ENCODE assay signal across 10 mouse cellular contexts in genomic region chr8:88297976-88298732, GRCm38 (mm10). TPM values are rescaled to one million over a fixed set of nuclear protein-coding genes. Genes with fewer than 3 reads are reported as not detected.
DNase-seq lines count a peak whose midpoint lies in the region; ATAC-seq and TF ChIP-seq lines count a peak whose summit lies in the region.
"Had no signal": no experiment of that assay in that cellular context is flagged by ENCODE, and none has a peak within 500 bp of the region (broad histone marks: within the 10 kb centered on the region; RNA-seq: fewer than 3 reads in every experiment).

No protein-coding gene starts in this region.

- peak in 1 of 2 experiments; percentile 91; a peak in 3 of 4 replicates for TF ChIP-seq EP300 in MEL (IDR thresholded peaks at IDR 0.05; ENCODE audit: low read depth in 1 of 2, low read length in 2 of 2)

- peaks cover 10 to 64% of the 10 kb centered on the region in 2 experiments for H3K36me3 ChIP-seq in MEL (ENCODE audit: control insufficient read depth in 1 of 2, insufficient read depth in 2 of 2, low read length in 2 of 2)
- peaks cover 10% of the 10 kb centered on the region for H3K36me3 ChIP-seq in splenic B cell, adult 2 months (ENCODE audit: control insufficient read depth, insufficient read depth, low read length, poor library complexity, severe bottlenecking)
- H3K36me3 ChIP-seq: neural tube, embryonic 12.5 days had no signal

- H3K9ac ChIP-seq in MEL (ENCODE audit: control insufficient read depth, low read depth, low read length, poor library complexity, severe bottlenecking), result peak overlapping the region; percentile 62
- H3K9ac ChIP-seq: embryonic facial prominence, embryonic 15.5 days; neural tube, embryonic 12.5 days had no signal

- no peaks in the 10 kb centered on the region for H3K27me3 ChIP-seq in MEL (ENCODE audit: control insufficient read depth in 1 of 2, insufficient read depth in 2 of 2, low read length in 2 of 2)
- H3K27me3 ChIP-seq in splenic B cell, adult 2 months (ENCODE audit: control insufficient read depth, insufficient read depth, low read length, poor library complexity, severe bottlenecking), result no peaks in the 10 kb centered on the region
- H3K27me3 ChIP-seq: embryonic facial prominence, embryonic 15.5 days; neural tube, embryonic 12.5 days had no signal

- TF ChIP-seq POLR2A in MEL (IDR thresholded peaks at IDR 0.05; ENCODE audit: control insufficient read depth in 1 of 2, insufficient read depth in 1 of 2, low read depth in 1 of 2, low read length in 2 of 2, poor library complexity in 1 of 2), result peak in 1 of 2 experiments; percentile 61; a peak in 1 of 4 replicates

- H3K27ac ChIP-seq in MEL (ENCODE audit: control insufficient read depth, low read depth, low read length), result peak overlapping the region; percentile 94
- H3K27ac ChIP-seq: embryonic facial prominence, embryonic 15.5 days; neural tube, embryonic 12.5 days had no signal

- H3K4me1 ChIP-seq in MEL (ENCODE audit: control insufficient read depth in 1 of 2, insufficient read depth in 2 of 2, low read length in 2 of 2), result peaks cover 26 to 69% of the 10 kb centered on the region in 2 experiments

- peak in 1 of 3 experiments; percentile 15; a peak in 1 of 6 replicates for TF ChIP-seq CTCF in MEL (IDR thresholded peaks at IDR 0.05 in 2 of 3, conservative IDR thresholded peaks at IDR 0.05 in 1 of 3; ENCODE audit: control insufficient read depth in 1 of 3, insufficient read depth in 1 of 3, low read depth in 2 of 3, low read length in 3 of 3, poor library complexity in 1 of 3, severe bottlenecking in 1 of 3)

- peak; percentile 43 for DNase-seq in adrenal gland, postnatal 14 days
- no peak for DNase-seq in adrenal gland, postnatal 4 days (ENCODE audit: low spot score in 2 of 2)
- DNase-seq in MEL (ENCODE audit: low read depth, low spot score), result peak; percentile 95
- peak; percentile 26 to 29 for DNase-seq in kidney, postnatal 36 days
- peak; percentile 42 for DNase-seq in splenic B cell, adult 2 months (ENCODE audit: low read depth, low spot score)
- no peak for DNase-seq in gastrocnemius, postnatal 25 days
- DNase-seq in layer of hippocampus, postnatal 10 days (ENCODE audit: low spot score in 2 of 2), result no peak

- peak; percentile 10 for ATAC-seq in granulocyte monocyte progenitor cell, adult 5-6 weeks (replicated peaks; ENCODE audit: poor library complexity, severe bottlenecking)

- no peak overlapping the region for H3K4me3 ChIP-seq in MEL (ENCODE audit: control insufficient read depth in 1 of 2, insufficient read depth in 1 of 2, low read depth in 2 of 2, low read length in 2 of 2)
- H3K4me3 ChIP-seq: embryonic facial prominence, embryonic 15.5 days; neural tube, embryonic 12.5 days had no signal

- no peak for TF ChIP-seq RAD21 in MEL (IDR thresholded peaks at IDR 0.05; ENCODE audit: low read depth, low read length)

- no peaks in the 10 kb centered on the region for H3K9me3 ChIP-seq in MEL (replicated peaks; ENCODE audit: insufficient read depth, low read length)
- H3K9me3 ChIP-seq: embryonic facial prominence, embryonic 15.5 days; neural tube, embryonic 12.5 days had no signal

- peaks cover 72% of the 10 kb centered on the region for H3K79me2 ChIP-seq in MEL (ENCODE audit: control insufficient read depth, insufficient read depth, low read length, poor library complexity)

TF ChIP-seq in MEL, 35 proteins besides CTCF, POLR2A, EP300 and RAD21:
- no peak; the same call in 1 of the 2 replicates for TF ChIP-seq MAFK (IDR thresholded peaks at IDR 0.05; ENCODE audit: borderline replicate concordance, low read depth, low read length)
- peak; percentile 49; the same call in 1 of the 2 replicates for TF ChIP-seq NELFE (IDR thresholded peaks at IDR 0.05; ENCODE audit: low read depth, low read length)
- peak; percentile 87 for TF ChIP-seq MYB (IDR thresholded peaks at IDR 0.05; ENCODE audit: low read depth, low read length)
- no peak for TF ChIP-seq USF2 (IDR thresholded peaks at IDR 0.05; ENCODE audit: borderline replicate concordance in 1 of 2, insufficient read depth in 1 of 2, low read depth in 1 of 2, low read length in 2 of 2)
- peak; percentile 78; the same call in 1 of the 2 replicates for TF ChIP-seq SIN3A (IDR thresholded peaks at IDR 0.05; ENCODE audit: low read length)
- no peak for TF ChIP-seq JUND (IDR thresholded peaks at IDR 0.05; ENCODE audit: low read depth, low read length)
- no peak for TF ChIP-seq RCOR1 (IDR thresholded peaks at IDR 0.05; ENCODE audit: low read depth, low read length)
- peak; percentile 72 for TF ChIP-seq ETS1 (IDR thresholded peaks at IDR 0.05; ENCODE audit: low read depth, low read length)
- TF ChIP-seq ZKSCAN1 (IDR thresholded peaks at IDR 0.05; ENCODE audit: low read depth, low read length), result no peak
- TF ChIP-seq ZC3H11A (IDR thresholded peaks at IDR 0.05; ENCODE audit: low read depth, low read length), result no peak
- no peak for TF ChIP-seq NRF1 (IDR thresholded peaks at IDR 0.05; ENCODE audit: insufficient read depth, low read depth, low read length, poor library complexity, severe bottlenecking)
- TF ChIP-seq TAL1 (IDR thresholded peaks at IDR 0.05; ENCODE audit: low read length), result peak; percentile 57
- no peak; the same call in 1 of the 2 replicates for TF ChIP-seq ELF1 (IDR thresholded peaks at IDR 0.05; ENCODE audit: low read depth, low read length)
- no peak for TF ChIP-seq CHD1 (IDR thresholded peaks at IDR 0.05; ENCODE audit: low read depth, low read length)
- no peak for TF ChIP-seq KAT2A (conservative IDR thresholded peaks at IDR 0.05; ENCODE audit: low read depth, low read length)
- TF ChIP-seq MAZ (IDR thresholded peaks at IDR 0.05; ENCODE audit: low read depth, low read length), result no peak
- peak; percentile 68; the same call in 1 of the 2 replicates for TF ChIP-seq TBP (IDR thresholded peaks at IDR 0.05; ENCODE audit: low read depth, low read length)
- TF ChIP-seq USF1 (IDR thresholded peaks at IDR 0.05; ENCODE audit: low read depth, low read length), result no peak
- no peak for TF ChIP-seq E2F4 (IDR thresholded peaks at IDR 0.05; ENCODE audit: borderline replicate concordance, low read depth, low read length)
- TF ChIP-seq POLR2AphosphoS5 (IDR thresholded peaks at IDR 0.05; ENCODE audit: borderline replicate concordance, low read depth, low read length), result no peak
- TF ChIP-seq ZMIZ1 (IDR thresholded peaks at IDR 0.05; ENCODE audit: low read depth, low read length), result no peak; the same call in 1 of the 2 replicates
- peak; percentile 62 for TF ChIP-seq GATA1 (IDR thresholded peaks at IDR 0.05; ENCODE audit: low read depth, low read length)
- peak; percentile 50 for TF ChIP-seq TCF12 (IDR thresholded peaks at IDR 0.05; ENCODE audit: low read depth, low read length)

RNA-seq across cellular contexts. Expression of gene Adcy7, which starts 26.0 kb away (rescaled TPM):
- 5.6 and 12.8 TPM in 2 replicates for total RNA-seq in adrenal gland, postnatal 14 days (2021)
- 1 to 10 TPM; 6.8 to 8.0 TPM for total RNA-seq in adrenal gland, postnatal 4 days (2021)
- 62.9 and 89.9 TPM in 2 replicates for total RNA-seq in MEL (2012; rRNA removed)
- 10 to 100 TPM in 1 of 2 experiments, not detected in 1; 83.7 TPM for polyA plus RNA-seq in MEL (2012; ENCODE audit: insufficient read depth in 1 of 2, insufficient read length in 2 of 2, low read depth in 1 of 2, low replicate concordance in 2 of 2, missing spikeins in 1 of 2)
- 41.0 and 43.7 TPM in 2 replicates for total RNA-seq in granulocyte monocyte progenitor cell, adult 5-6 weeks (2014; fragmentation: Nextera tagmentation)
- 32.9 and 35.0 TPM in 2 replicates for total RNA-seq in granulocyte monocyte progenitor cell, adult 5-6 weeks (2017)
- 1 to 10 TPM; 6.7 to 7.9 TPM for total RNA-seq in gastrocnemius, postnatal 25 days (2021)
- 1 to 10 TPM; 5.0 to 6.1 TPM for total RNA-seq in layer of hippocampus, postnatal 10 days (2021)

Comparison
In these comparisons a context has a peak if more than half of its experiments do, and no peak if none do; other contexts are left out.
1. DNase-seq: peak in adrenal gland, postnatal 14 days (single experiment), MEL (single experiment), kidney, postnatal 36 days (2 of 2) and splenic B cell, adult 2 months (single experiment); none in adrenal gland, postnatal 4 days (0 of 2), gastrocnemius, postnatal 25 days (single experiment) and layer of hippocampus, postnatal 10 days (0 of 2).